Mouse (Mus musculus) ovary, postnatal 14 days (tissue): ENCODE data around the gene Gng12.

ENCODE experiments used
- DNase-seq: peaks from one replicate; pipeline ENCODE4 v3.0.0; 2022; ENCODE audit warnings: low spot score

Gng12 gene

GRCm38 (mm10) chr6:67056108-67056888, 160.1 kb downstream of the Gng12 start:
- DNase-seq = no peak

GRCm38 (mm10) chr6:67056889-67057564, 160.8 kb downstream of the Gng12 start:
- DNase-seq = no peak

GRCm38 (mm10) chr6:67057574-67057973, 161.4 kb downstream of the Gng12 start:
- no peak for DNase-seq

GRCm38 (mm10) chr6:67057991-67058696, 161.9 kb downstream of the Gng12 start:
- no peak for DNase-seq

GRCm38 (mm10) chr6:67060057-67060456, 163.9 kb downstream of the Gng12 start:
- DNase-seq = no peak

GRCm38 (mm10) chr6:67069219-67069762, 173.1 kb downstream of the Gng12 start:
- no peak for DNase-seq

GRCm38 (mm10) chr6:67069800-67070315, 173.7 kb downstream of the Gng12 start:
- no peak for DNase-seq
